Mouse (Mus musculus) embryonic fibroblast, embryonic 13.5 days (primary cell): Measurements from ENCODE around the gene Rita1. TPM values are rescaled to one million over a fixed set of nuclear protein-coding genes. Genes with fewer than 3 reads are reported as not detected.

ENCODE experiments used
- H3K27ac ChIP-seq: 2 replicates; pipeline ENCODE4 v1.5.1; 2012; ENCODE audit warnings: low read length, control low read depth, inconsistent platforms; ENCODE audit not compliant: insufficient read depth
- H3K4me1 ChIP-seq: 2 replicates; pipeline ENCODE4 v1.6.1; 2011; ENCODE audit warnings: low read length; ENCODE audit not compliant: control insufficient read depth, insufficient read depth
- H3K4me3 ChIP-seq: 2 replicates; pipeline ENCODE4 v1.5.1; 2011; ENCODE audit warnings: mild to moderate bottlenecking, control low read depth, low read length; ENCODE audit not compliant: insufficient read depth
- CTCF ChIP-seq: IDR thresholded peaks from 2 replicates; pipeline ENCODE4 v1.5.1; 2011; ENCODE audit warnings: mild to moderate bottlenecking, control low read depth, low read length, moderate library complexity, borderline replicate concordance; ENCODE audit not compliant: insufficient read depth
- POLR2A ChIP-seq: IDR thresholded peaks from 2 replicates; pipeline ENCODE4 v1.6.1; 2011; ENCODE audit warnings: low read depth, mild to moderate bottlenecking, control low read depth, low read length, moderate library complexity
- polyA plus RNA-seq: library from polyadenylated mRNA; stranded (reverse); fragments of >200 nt; gene quantifications from 2 replicates; pipeline ENCODE4 v1.2.4, GENCODE M21; 2011; ENCODE audit warnings: low read depth; ENCODE audit not compliant: missing spikeins, insufficient read length

Gene Rita1
- polyA plus RNA-seq, 1 experiment = 8.8 TPM

DNA sequence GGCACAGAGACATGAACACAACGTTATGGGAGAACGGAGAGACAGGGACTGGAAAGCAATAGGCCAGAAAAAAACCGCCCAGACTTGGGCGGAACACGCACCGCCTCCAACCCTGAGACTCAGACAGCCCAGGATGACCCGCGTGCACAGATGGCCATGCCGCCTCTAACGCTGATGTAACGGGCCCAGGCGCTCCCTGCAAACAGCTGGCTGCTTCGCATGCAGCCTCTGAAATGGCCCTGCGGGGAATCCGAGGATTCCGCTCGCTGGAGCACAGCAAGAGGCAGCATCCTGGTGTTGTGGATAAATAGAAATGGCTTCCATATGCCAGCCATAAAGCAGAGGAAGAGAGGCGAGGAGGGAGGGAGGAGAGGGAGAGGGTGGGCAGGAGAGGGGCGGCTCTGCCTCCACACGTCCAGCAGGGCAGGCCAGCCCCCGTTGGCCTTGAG, 45.1 kb downstream of the Rita1 start:
- TF ChIP-seq CTCF (no peak), POLR2A (peak; percentile 38; the same call in 1 of the 2 replicates)
- Histone ChIP-seq H3K4me1 (peaks cover 24% of the 10 kb centered on the region), H3K27ac (peak overlapping the region; percentile 17), H3K4me3 (no peak overlapping the region)

DNA sequence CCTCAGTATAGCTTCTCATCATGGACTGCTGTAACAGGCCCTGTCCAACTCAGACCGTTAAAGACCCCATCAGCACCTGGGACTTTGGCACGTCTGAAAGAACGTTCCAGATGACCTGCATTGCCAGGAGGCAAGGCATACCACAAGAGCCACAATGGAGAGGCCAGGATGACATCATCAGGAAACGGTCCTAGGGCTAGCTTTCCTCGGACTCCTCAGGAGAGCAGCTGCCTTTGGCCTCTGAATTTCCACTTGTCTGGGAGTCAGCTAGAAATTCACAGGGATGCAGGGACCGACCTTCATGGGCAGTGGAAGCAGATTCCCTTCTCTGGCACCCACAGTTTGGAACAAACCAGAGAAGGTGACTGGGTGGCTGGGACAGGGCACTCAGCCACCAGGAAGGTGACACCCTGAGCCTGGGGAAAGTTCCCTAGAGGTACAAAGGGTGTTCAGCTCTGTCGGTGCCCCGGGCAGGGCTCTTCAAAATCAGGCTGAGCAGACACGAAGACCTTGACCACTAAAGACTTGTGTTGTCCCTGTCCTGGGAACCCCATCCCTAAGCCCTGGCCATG, 45.6 kb downstream of the Rita1 start:
- Histone ChIP-seq H3K4me3 (no peak overlapping the region), H3K4me1 (peaks cover 24% of the 10 kb centered on the region), H3K27ac (peak overlapping the region; percentile 17)
- TF ChIP-seq CTCF = no peak
- no peak for TF ChIP-seq POLR2A

DNA sequence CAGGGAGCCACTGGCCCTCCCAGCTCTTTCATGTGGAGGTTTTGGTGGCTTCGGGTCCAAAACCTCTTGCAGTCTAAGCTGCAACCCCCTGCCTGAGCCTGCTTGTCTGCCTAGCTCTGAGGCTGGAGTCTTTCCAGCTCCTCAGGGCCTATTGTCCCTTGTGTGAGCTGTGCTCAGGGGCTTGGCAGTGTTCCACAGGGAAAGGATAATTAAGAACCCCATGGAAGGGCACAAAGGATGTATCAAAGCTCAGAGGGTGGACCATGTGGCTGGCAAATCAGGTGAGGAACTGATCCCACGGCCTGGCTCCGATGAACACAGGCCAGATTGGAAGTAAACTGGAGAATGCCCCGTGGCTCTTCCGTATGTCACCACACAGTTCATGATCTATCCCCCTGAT, 46.3 kb downstream of the Rita1 start:
- no peak overlapping the region for H3K27ac ChIP-seq
- peaks cover 25% of the 10 kb centered on the region for H3K4me1 ChIP-seq
- H3K4me3 ChIP-seq = no peak overlapping the region
- TF ChIP-seq CTCF (no peak), POLR2A (no peak)

DNA sequence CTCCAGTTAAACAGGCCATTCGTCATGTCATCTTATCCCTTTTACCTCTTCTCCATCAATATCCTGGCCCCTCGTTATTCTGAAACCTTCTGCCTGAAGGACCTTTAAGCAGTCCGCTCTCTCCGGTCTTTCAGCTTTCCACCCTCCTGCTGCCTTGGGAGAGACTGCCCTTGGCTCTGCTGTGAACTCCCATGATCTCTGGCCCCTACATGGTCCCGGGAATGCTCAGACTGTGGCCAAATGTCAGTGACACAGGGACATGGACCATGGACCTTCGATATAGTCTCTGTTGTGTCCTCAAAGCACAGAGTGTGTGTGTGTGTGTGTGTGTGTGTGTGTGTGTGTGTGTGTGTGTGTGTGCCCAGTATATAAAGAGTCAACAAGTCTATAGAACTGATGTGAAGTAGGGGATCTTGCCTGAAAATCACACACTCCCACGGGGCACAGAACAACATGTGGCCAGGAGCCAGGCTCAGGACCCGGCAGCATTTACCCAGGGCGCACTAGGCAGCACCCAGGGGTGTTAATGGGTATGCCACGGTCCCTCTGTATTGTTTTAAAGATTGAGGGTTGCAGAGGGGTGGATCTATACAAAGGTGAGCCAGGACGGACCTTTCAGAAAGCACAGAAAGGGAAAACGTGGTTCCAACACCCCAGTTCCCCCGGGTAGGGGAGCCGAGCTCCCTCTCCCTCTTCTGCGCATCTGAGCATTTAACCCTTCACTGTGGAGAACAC, 47.1 kb downstream of the Rita1 start:
- Histone ChIP-seq H3K4me1 (peaks cover 24% of the 10 kb centered on the region), H3K27ac (no peak overlapping the region), H3K4me3 (no peak overlapping the region)
- TF ChIP-seq POLR2A = no peak
- TF ChIP-seq CTCF = no peak

DNA sequence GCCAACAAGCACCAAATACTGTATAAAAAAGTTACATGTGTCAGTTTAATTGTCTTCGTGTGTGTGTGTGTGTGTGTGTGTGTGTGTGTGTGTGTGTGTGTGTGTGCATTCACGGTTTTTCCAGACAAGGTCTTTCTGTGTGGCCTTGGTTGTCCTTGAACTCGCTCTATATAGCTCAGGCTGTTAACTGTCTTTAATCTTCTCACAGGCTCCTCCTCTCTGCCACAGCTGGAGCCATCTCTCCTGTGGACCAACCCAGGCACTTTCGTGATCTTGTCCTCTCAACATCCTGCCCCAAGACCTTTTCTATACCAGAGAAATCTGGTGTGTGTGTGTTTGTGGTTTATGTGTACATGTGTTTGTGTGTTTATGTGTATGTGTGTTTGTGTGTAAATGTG, 48.5 kb downstream of the Rita1 start:
- no peak overlapping the region for H3K4me3 ChIP-seq
- TF ChIP-seq POLR2A (no peak), CTCF (no peak)
- H3K27ac ChIP-seq = peak overlapping the region; percentile 60

DNA sequence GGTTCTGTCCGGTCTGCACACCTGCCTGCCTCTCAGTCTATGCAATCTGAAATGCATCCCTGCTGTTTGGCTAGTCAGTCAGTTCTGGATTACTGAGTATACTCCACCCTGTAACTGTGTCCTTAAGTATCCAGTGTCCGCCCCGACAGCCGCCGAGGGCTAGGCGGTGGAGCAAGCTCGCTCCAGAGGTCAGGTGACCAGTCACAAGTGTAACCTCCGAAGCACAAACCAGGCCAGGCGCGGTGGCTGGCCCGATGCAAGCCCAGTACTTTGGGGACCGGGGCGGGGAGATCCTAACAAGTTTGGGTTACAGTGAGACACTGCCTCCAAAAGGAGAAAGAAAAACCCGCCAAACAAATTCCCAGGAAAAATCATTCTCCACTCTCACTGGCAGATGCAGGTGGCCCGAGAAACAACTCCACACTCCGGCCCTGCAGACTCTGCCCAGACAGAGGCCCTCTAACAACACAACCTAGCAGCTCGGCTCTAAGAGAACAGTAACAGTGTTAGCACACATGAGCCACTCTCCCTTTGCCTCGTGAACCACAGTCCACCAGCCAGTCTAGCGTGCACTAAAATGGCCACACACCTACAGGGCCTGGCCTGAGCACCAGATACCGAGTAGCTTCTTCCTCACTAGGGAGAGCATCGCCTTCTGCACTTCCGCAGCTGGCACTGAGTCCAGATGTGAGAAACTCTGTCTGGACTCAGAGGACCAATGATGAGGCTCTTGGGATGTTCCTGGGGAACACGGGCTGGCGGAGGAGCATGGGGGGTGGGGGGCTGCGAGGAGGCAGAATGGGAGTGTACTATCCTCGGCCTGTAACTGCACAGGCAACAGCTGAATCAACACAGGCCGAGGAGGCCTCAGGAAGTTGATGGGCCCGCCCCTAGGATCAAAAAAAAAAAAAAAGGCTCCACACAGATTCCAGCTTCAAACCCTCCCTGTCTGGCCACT, 49.2 kb downstream of the Rita1 start:
- H3K4me3 ChIP-seq = no peak overlapping the region
- H3K27ac ChIP-seq = peak overlapping the region; percentile 75
- 0 out of 2 replicates have a peak, but pooled peaks have one; percentile 11 for TF ChIP-seq POLR2A
- no peak for TF ChIP-seq CTCF
- peaks cover 24% of the 10 kb centered on the region for H3K4me1 ChIP-seq

More for the DNA sequence above, 48.5 kb downstream of the Rita1 start:
- peaks cover 24% of the 10 kb centered on the region for H3K4me1 ChIP-seq

DNA sequence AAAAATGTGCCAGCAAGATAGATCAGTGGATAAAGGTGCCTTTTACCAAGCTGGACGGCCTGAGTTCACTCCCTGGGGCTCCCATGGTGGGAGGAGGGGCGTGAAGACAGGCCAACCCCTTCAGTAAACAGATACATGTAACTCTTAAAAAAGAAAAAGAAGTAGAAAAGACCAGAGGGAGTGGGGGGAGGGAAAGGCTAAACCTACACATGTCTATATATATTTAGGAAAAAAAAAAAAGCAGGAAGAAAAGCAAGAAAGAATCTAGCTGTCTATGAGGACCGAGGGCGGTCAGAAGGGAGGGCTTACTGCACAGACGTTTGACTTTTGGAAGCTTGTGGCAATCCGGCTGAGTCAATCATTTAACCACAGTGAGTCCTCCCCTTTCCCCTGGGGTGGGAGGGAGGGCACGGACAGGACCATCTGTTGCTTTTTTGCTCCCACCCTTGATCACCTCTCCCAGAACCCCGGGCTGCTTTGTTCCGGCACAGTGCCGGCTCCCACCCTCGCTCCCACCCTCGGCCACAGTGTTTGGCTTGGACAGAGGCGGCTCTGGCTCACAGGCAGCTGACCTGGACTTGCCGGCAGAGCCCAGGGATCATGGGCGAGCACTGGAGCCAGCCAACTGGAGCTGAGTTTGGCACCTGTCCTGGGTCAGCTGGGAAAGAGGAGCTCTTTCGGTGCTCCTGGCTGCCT, 51.6 kb downstream of the Rita1 start:
- H3K4me1 ChIP-seq = peaks cover 11% of the 10 kb centered on the region
- H3K4me3 ChIP-seq = 0 out of 2 replicates have a peak overlapping the region, but pooled peaks have one; percentile 24
- peak overlapping the region; percentile 87 for H3K27ac ChIP-seq
- TF ChIP-seq CTCF (no peak), POLR2A (no peak)

DNA sequence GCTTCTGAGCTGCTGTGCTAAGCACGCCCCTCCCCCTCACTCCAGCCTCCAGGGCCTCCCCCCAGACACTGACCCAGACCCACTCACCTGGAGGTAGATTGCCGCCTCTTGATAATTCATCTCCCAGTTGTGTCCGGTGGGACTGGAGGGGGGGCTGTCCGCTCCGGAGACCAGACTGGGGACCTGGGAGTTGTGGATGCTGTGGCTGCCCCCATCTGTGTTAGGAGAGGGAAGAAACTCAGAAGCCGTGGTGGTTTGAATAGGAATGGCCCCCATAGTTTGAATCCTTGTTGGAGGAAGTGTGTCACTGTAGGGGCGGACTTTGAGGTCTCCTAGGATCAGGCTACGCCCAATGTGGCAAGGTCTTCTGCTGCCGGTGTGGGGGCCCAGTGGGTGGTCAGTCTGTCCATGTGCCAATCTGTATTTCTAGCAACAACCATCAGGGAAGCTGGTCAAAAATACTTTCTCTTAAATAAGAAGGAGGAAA, 52.2 kb downstream of the Rita1 start:
- H3K4me1 ChIP-seq = peaks cover 11% of the 10 kb centered on the region

DNA sequence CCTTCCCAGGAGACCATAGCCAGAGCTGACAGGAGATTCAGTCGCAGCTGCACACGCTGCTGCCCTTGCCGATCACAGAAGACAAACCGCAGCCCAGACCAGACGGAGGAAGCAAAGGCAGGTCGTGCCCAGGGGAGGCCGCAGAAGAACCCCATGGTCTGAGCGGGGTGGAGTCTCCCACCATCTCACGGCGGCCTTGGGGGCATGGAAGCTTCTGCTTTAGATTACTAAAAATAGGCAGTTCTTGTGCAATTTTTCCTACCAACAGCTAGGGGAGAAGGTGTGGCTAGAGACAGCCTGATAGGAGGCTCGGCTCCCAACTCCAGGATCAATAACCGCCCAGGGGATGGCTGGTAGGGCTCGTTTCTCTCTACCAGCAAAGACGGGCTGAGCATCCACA, 53.6 kb downstream of the Rita1 start:
- TF ChIP-seq POLR2A (no peak), CTCF (no peak)
- Histone ChIP-seq H3K4me3 (no peak overlapping the region), H3K4me1 (peaks cover 11% of the 10 kb centered on the region), H3K27ac (no peak overlapping the region)

More for the DNA sequence above, 52.2 kb downstream of the Rita1 start:
- Histone ChIP-seq H3K27ac (peak overlapping the region; percentile 87), H3K4me3 (peak overlapping the region; percentile 24; the same call in 1 of the 2 replicates)
- TF ChIP-seq CTCF (no peak), POLR2A (no peak)
